Mouse (Mus musculus) cortical plate, adult 2 months (tissue): ENCODE results near the gene Bcdin3d.

Source experiments
- CTCF ChIP-seq: fragments of 200-500 bp; IDR thresholded peaks from 2 replicates; pipeline ENCODE4 v1.5.1; 2011; ENCODE audit warnings: mild to moderate bottlenecking, control low read depth, low read length; ENCODE audit not compliant: insufficient read depth; ENCODE audit errors: extremely low read depth
- POLR2A ChIP-seq: fragments of 200-500 bp; IDR thresholded peaks from 2 replicates; pipeline ENCODE4 v1.6.1; 2011; ENCODE audit warnings: mild to moderate bottlenecking, low read length, control low read depth; ENCODE audit not compliant: insufficient read depth; ENCODE audit errors: extremely low read depth

DNA sequence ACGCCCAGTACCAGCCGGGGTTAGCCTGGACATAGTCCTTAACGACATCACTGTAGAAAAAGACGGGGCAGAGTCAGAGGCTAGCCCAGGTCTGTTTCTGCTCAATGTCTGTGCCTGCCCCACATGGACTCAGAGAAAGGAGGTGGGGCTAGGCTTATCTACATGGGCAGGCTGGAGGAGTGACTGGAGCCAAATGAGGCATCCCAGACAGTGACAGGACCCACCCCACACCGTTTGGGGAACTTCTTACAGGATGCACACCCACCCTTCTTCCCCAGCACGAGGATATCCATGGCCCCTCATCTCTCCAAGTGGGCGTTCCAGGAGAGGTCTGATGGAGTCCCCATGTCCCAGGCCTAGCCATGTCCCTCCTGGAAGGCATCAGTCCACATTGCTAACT is 45.8 kb upstream of the Bcdin3d start:
- TF ChIP-seq CTCF (no peak), POLR2A (no peak)
